Mouse (Mus musculus) bone marrow macrophage, adult 2 months (primary cell): ENCODE measurements around the gene Rims1.

ENCODE experiments used
- CTCF ChIP-seq: IDR thresholded peaks from 2 replicates; pipeline ENCODE4 v1.5.1; 2012; ENCODE audit warnings: low read depth, mild to moderate bottlenecking, low read length, moderate library complexity
- POLR2A ChIP-seq: IDR thresholded peaks from 2 replicates; pipeline ENCODE4 v1.6.1; 2012; ENCODE audit warnings: mild to moderate bottlenecking, low read depth, low read length, borderline replicate concordance

- no peak for TF ChIP-seq CTCF
- no peak for TF ChIP-seq POLR2A
Measured at GRCm38 (mm10) chr1:22805726-22806625, at the start of gene Rims1.
